8 mouse cellular contexts compared by ENCODE assay signal in the genomic region with DNA sequence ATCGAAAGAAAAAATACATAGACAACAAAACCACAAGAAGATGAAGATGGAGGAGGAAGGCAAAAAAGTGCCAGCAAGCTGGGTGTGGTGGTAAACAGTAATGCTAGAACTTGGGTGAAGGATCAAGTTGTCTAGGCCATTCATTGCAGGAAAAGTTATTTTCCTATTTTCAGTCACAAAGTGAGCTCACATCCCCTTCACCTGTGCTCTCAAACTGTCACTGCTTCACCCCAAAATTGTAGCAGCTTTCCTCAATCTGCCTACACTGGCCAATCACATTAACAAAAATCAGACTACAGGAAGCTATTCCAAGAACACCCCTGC. TPM values are rescaled to one million over a fixed set of nuclear protein-coding genes. Genes with fewer than 3 reads are reported as not detected.
DNase-seq lines count a peak whose midpoint lies in the region; ATAC-seq and TF ChIP-seq lines count a peak whose summit lies in the region.

No protein-coding gene starts in this region.

- H3K4me2 ChIP-seq in liver, embryonic 15.5 days: peak overlapping the region; percentile 87

- H3K36me3 ChIP-seq in erythroblast, embryonic 14.5 days (ENCODE audit: control insufficient read depth): peaks cover 2% of the 10 kb centered on the region
- H3K36me3 ChIP-seq in thymus, adult 2 months (ENCODE audit: control insufficient read depth, insufficient read depth, low read length): no peaks in the 10 kb centered on the region
- no peaks in the 10 kb centered on the region for H3K36me3 ChIP-seq in liver, embryonic 15.5 days (replicated peaks)

- H3K27me3 ChIP-seq in erythroblast, embryonic 14.5 days (ENCODE audit: control insufficient read depth): no peaks in the 10 kb centered on the region
- H3K27me3 ChIP-seq in thymus, adult 2 months (ENCODE audit: control insufficient read depth, insufficient read depth, low read length): no peaks in the 10 kb centered on the region
- H3K27me3 ChIP-seq in liver, embryonic 15.5 days: no peaks in the 10 kb centered on the region

- peak; percentile 39 for DNase-seq in thymus, adult 2 months
- no peak for DNase-seq in thymus, postnatal 25 days
- no peak for DNase-seq in layer of hippocampus, adult 11-12 months (ENCODE audit: low spot score)
- no peak for DNase-seq in gastrocnemius, postnatal 36 days

- ATAC-seq in erythroblast, adult 5-6 weeks (replicated peaks; ENCODE audit: low FRiP score, poor library complexity, severe bottlenecking): no peak
- no peak for ATAC-seq in liver, embryonic 15.5 days (ENCODE audit: insufficient read depth)
- no peak for ATAC-seq in activated CD4-positive, CD25-positive, alpha-beta regulatory T cell, adult 4 months

- WGBS in thymus, adult 2 months: 27% methylated on average over 1 of the region's 1 CpGs
- WGBS in liver, embryonic 15.5 days (ENCODE audit: insufficient replicate concordance): 39% methylated on average over 1 of the region's 1 CpGs

- H3K4me1 ChIP-seq in erythroblast, embryonic 14.5 days (ENCODE audit: control insufficient read depth): peaks cover 89% of the 10 kb centered on the region
- H3K4me1 ChIP-seq in thymus, adult 2 months (replicated peaks; ENCODE audit: control insufficient read depth, insufficient read depth, low read length): peaks cover 11% of the 10 kb centered on the region
- H3K4me1 ChIP-seq in liver, embryonic 15.5 days (replicated peaks): peaks cover 70% of the 10 kb centered on the region

- H3K9me3 ChIP-seq in erythroblast, embryonic 14.5 days (ENCODE audit: control insufficient read depth, low read length): no peaks in the 10 kb centered on the region
- no peaks in the 10 kb centered on the region for H3K9me3 ChIP-seq in liver, embryonic 15.5 days (replicated peaks)

- no peak overlapping the region; the same call in 1 of the 2 replicates for H3K27ac ChIP-seq in thymus, adult 2 months (ENCODE audit: control insufficient read depth, insufficient read depth, low read length)
- H3K27ac ChIP-seq in liver, embryonic 15.5 days (replicated peaks): peak overlapping the region; percentile 99

- H3K9ac ChIP-seq in liver, embryonic 15.5 days: peak overlapping the region; percentile 60

- no peak for TF ChIP-seq CTCF in thymus, adult 2 months (IDR thresholded peaks at IDR 0.05; ENCODE audit: borderline replicate concordance, control insufficient read depth, extremely low read depth, insufficient read depth, low read length, poor library complexity)

- TF ChIP-seq POLR2A in thymus, adult 2 months (IDR thresholded peaks at IDR 0.05; ENCODE audit: control insufficient read depth, extremely low read depth, insufficient read depth, low read length, poor library complexity): no peak

- H3K4me3 ChIP-seq in erythroblast, embryonic 14.5 days (replicated peaks): peak overlapping the region; percentile 64
- H3K4me3 ChIP-seq in thymus, adult 2 months (ENCODE audit: control insufficient read depth, insufficient read depth, low read length): no peak overlapping the region
- peak overlapping the region; percentile 61 for H3K4me3 ChIP-seq in liver, embryonic 15.5 days (replicated peaks)

- intact Hi-C loops in gastrocnemius, postnatal 36 days (cut with DNase I): loop anchor here (10.0 kb wide), 1 partner anchor 1715 kb away; a partner anchor contains a TSS

RNA-seq across cellular contexts. Expression of a gene that starts 1.2 kb away (rescaled TPM):
- 10.2 and 21.5 TPM in 2 replicates for polyA plus RNA-seq in erythroblast, embryonic 14.5 days (2012)
- total RNA-seq in erythroblast, adult 5-6 weeks (2015; ENCODE audit: low replicate concordance): 15.4 and 15.7 TPM in 2 replicates
- total RNA-seq in erythroblast, adult 5-6 weeks (2017; ENCODE audit: low replicate concordance): 211 and 254 TPM in 2 replicates
- polyA plus RNA-seq in thymus, adult 2 months (2012; rRNA removed): 295 and 320 TPM in 2 replicates
- polyA plus RNA-seq in liver, embryonic 15.5 days (2015; fragmentation: Nextera tagmentation; extraction: Ambion mirVana): 0.40 TPM in 1 of 2 replicates, not detected in the other
- 1 to 10 TPM in 1 of 2 experiments, not detected in 1; 3.1 TPM for polyA plus RNA-seq in activated CD4-positive, CD25-positive, alpha-beta regulatory T cell, adult 4 months (2017; shearing (Covaris generic))
- 1 to 10 TPM; 6.4 to 7.2 TPM for total RNA-seq in gastrocnemius, postnatal 36 days (2021)

RNA-seq across cellular contexts. Expression of a gene that starts 2.3 kb away (rescaled TPM):
- polyA plus RNA-seq in erythroblast, embryonic 14.5 days (2012): 1.5 and 4.0 TPM in 2 replicates
- total RNA-seq in erythroblast, adult 5-6 weeks (2015; ENCODE audit: low replicate concordance): 26.3 and 29.6 TPM in 2 replicates
- 171 and 175 TPM in 2 replicates for total RNA-seq in erythroblast, adult 5-6 weeks (2017; ENCODE audit: low replicate concordance)
- 348 and 451 TPM in 2 replicates for polyA plus RNA-seq in thymus, adult 2 months (2012; rRNA removed)
- polyA plus RNA-seq in liver, embryonic 15.5 days (2015; fragmentation: Nextera tagmentation; extraction: Ambion mirVana): 6.4 and 7.6 TPM in 2 replicates
- polyA plus RNA-seq in activated CD4-positive, CD25-positive, alpha-beta regulatory T cell, adult 4 months (2017; shearing (Covaris generic)): 1 to 10 TPM in 1 of 2 experiments, under 1 TPM in 1; 0.73 to 1.7 TPM
- 10 to 100 TPM in 1 of 2 experiments, 1 to 10 TPM in 1; 9.9 to 14.4 TPM for total RNA-seq in gastrocnemius, postnatal 36 days (2021)

RNA-seq across cellular contexts. Expression of a gene that starts 3.1 kb away (rescaled TPM):
- 4.5 and 11.8 TPM in 2 replicates for polyA plus RNA-seq in erythroblast, embryonic 14.5 days (2012)
- 50.5 and 52.2 TPM in 2 replicates for total RNA-seq in erythroblast, adult 5-6 weeks (2015; ENCODE audit: low replicate concordance)
- total RNA-seq in erythroblast, adult 5-6 weeks (2017; ENCODE audit: low replicate concordance): 150 and 446 TPM in 2 replicates
- 101 and 134 TPM in 2 replicates for polyA plus RNA-seq in thymus, adult 2 months (2012; rRNA removed)
- 2.7 and 4.1 TPM in 2 replicates for polyA plus RNA-seq in liver, embryonic 15.5 days (2015; fragmentation: Nextera tagmentation; extraction: Ambion mirVana)
- polyA plus RNA-seq in activated CD4-positive, CD25-positive, alpha-beta regulatory T cell, adult 4 months (2017; shearing (Covaris generic)): 1 to 10 TPM in 1 of 2 experiments, not detected in 1; 2.8 TPM
- total RNA-seq in gastrocnemius, postnatal 36 days (2021): 1 to 10 TPM; 5.8 to 8.4 TPM

RNA-seq across cellular contexts. Expression of a gene that starts 3.6 kb away (rescaled TPM):
- polyA plus RNA-seq in erythroblast, embryonic 14.5 days (2012): 1.4 TPM in 2 replicates
- 106 and 128 TPM in 2 replicates for total RNA-seq in erythroblast, adult 5-6 weeks (2015; ENCODE audit: low replicate concordance)
- 1,089 and 2,054 TPM in 2 replicates for total RNA-seq in erythroblast, adult 5-6 weeks (2017; ENCODE audit: low replicate concordance)
- 18.2 and 21.2 TPM in 2 replicates for polyA plus RNA-seq in thymus, adult 2 months (2012; rRNA removed)
- polyA plus RNA-seq in liver, embryonic 15.5 days (2015; fragmentation: Nextera tagmentation; extraction: Ambion mirVana): 3.5 and 4.3 TPM in 2 replicates
- 1 to 10 TPM; 5.1 to 7.8 TPM for polyA plus RNA-seq in activated CD4-positive, CD25-positive, alpha-beta regulatory T cell, adult 4 months (2017; shearing (Covaris generic))
- total RNA-seq in gastrocnemius, postnatal 36 days (2021): 1 to 10 TPM; 5.6 to 7.4 TPM

RNA-seq across cellular contexts. Expression of a gene that starts 7.8 kb away (rescaled TPM):
- polyA plus RNA-seq in erythroblast, embryonic 14.5 days (2012): 6.2 and 23.6 TPM in 2 replicates
- total RNA-seq in erythroblast, adult 5-6 weeks (2015; ENCODE audit: low replicate concordance): 179 and 183 TPM in 2 replicates
- 251 and 270 TPM in 2 replicates for total RNA-seq in erythroblast, adult 5-6 weeks (2017; ENCODE audit: low replicate concordance)
- 529 and 561 TPM in 2 replicates for polyA plus RNA-seq in thymus, adult 2 months (2012; rRNA removed)
- 13.6 and 15.4 TPM in 2 replicates for polyA plus RNA-seq in liver, embryonic 15.5 days (2015; fragmentation: Nextera tagmentation; extraction: Ambion mirVana)
- polyA plus RNA-seq in activated CD4-positive, CD25-positive, alpha-beta regulatory T cell, adult 4 months (2017; shearing (Covaris generic)): not detected
- total RNA-seq in gastrocnemius, postnatal 36 days (2021): 10 to 100 TPM; 14.2 to 14.3 TPM

Comparison
In these comparisons a context has a peak if more than half of its experiments do, and no peak if none do; other contexts are left out.
1. RNA of a gene that starts 1.2 kb away (polyA plus RNA-seq): 295 to 320 TPM in thymus, adult 2 months; 10.2 to 21.5 TPM in erythroblast, embryonic 14.5 days, 3.1 TPM in activated CD4-positive, CD25-positive, alpha-beta regulatory T cell, adult 4 months and 0.40 TPM in liver, embryonic 15.5 days; every median in the first group is over 10 times any median in the second.
2. RNA of a gene that starts 2.3 kb away (polyA plus RNA-seq): 348 to 451 TPM in thymus, adult 2 months; 6.4 to 7.6 TPM in liver, embryonic 15.5 days, 1.5 to 4.0 TPM in erythroblast, embryonic 14.5 days and 0.73 to 1.7 TPM in activated CD4-positive, CD25-positive, alpha-beta regulatory T cell, adult 4 months; every median in the first group is over 10 times any median in the second.